Mouse (Mus musculus): Measurements from ENCODE around the gene Stac3.

DNA sequence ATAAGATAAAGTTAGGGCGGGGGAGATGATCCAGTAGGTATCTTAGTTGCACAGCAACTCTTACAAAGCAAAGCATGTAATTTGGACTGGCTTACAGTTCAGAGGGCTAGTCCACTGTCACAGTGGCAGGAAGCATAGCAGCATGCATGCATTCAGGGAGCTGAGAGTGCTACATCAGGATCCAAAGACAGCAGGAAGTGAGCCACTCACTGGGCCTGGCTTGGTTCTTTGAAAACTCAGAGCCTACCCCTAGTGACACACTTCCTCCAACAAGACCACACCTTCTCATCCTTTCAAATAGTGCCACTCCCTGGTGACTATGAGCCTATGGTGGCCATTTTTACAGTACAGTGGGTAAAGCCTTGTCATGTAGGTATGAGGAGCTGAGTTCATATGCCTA is 47.8 kb upstream of the Stac3 start:
- TF ChIP-seq CTCF (IDR thresholded peaks at IDR 0.05; ENCODE audit: extremely low read depth, insufficient read length, insufficient replicate concordance, low read depth, low read length) (no peak), POLR2A (IDR thresholded peaks at IDR 0.05; ENCODE audit: low read depth, low read length) (no peak)

Data from small intestine, adult 2 months (tissue).